Mouse (Mus musculus) stomach, postnatal 0 days (tissue): ENCODE measurements around the gene Mad2l1bp.

Experiments
- CTCF ChIP-seq: IDR thresholded peaks from 2 replicates; pipeline ENCODE4 v1.5.1; 2016; ENCODE audit warnings: antibody characterized with exemption, low read depth, mild to moderate bottlenecking, moderate library complexity
- EP300 ChIP-seq: optimal IDR thresholded peaks from 2 replicates; pipeline ENCODE3; 2016; ENCODE audit warnings: antibody characterized with exemption

- TF ChIP-seq CTCF (no peak), EP300 (no peak)
These were observed 47.8 kb upstream of the Mad2l1bp start for GRCm38 (mm10) chr17:46201151-46201550.
